Mouse (Mus musculus): ENCODE data around the gene Fam102a.
A peak's percentile ranks its signal among the peaks of the same experiment; 100 is the strongest.
"Not testable (repeated sequence)": the region's sequence is repeated elsewhere in the genome, so short reads cannot be mapped to it uniquely, and the experiment has no call there.

Gene Fam102a

DNA sequence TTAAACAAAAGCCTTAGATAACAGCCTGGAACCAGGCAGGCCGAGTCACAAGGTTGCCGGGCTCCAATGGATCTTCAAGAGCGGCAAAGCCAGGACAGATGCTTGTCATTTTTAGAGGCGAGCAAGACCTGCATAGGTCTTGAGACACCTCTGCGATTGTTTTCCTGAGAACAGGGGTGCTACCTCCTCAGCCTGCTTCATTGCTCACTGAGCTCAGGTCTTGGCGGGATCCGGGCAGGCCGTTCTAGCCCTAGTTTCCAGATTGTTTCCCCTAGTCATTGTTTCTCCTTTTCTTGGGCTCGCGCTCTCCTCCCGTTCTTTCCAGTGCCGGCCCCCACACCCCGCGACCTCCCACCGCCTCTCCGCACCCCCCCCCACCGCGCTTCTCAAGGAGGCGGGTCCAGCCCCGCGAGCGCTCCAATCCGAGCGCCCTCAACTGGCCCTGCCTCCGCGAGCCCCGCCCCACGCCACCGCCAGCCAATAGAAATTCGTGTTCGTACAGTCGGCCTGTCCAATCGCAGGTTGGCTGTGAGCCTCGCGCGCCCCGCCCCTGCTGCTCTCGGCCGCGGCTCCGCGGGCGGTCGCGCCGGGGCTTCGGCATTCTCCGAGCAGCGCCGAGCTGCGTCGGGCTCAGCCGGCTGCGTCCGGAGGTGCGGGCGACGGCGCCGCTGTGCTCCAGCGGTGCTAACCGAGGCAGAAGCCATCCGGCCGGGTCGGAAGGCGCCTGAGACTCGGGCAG lies at the start of gene Fam102a:
TSS of gene Fam102a (plus strand) at position 600 of the 739 bp plus-strand sequence.
- peak; percentile 100 for DNase-seq

DNA sequence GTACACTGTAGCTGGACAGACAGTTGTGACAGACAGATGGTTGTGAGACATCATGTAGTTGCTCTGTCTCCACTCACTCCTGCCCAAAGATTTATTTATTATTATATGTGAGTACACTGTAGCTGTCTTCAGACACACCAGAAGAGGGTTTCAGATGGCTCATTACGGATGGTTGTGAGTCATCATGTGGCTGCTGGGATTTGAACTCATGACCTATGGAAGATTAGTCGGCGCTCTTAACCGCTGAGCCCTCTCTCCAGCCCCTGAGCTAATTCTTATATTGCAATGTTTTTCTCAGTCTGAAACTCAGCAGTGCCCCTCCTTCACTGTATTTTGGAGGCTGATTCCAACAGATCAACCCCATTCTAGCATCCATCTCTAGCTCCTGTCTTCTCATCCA lies 49.4 kb upstream of the Fam102a start:
- DNase-seq = no peak

DNA sequence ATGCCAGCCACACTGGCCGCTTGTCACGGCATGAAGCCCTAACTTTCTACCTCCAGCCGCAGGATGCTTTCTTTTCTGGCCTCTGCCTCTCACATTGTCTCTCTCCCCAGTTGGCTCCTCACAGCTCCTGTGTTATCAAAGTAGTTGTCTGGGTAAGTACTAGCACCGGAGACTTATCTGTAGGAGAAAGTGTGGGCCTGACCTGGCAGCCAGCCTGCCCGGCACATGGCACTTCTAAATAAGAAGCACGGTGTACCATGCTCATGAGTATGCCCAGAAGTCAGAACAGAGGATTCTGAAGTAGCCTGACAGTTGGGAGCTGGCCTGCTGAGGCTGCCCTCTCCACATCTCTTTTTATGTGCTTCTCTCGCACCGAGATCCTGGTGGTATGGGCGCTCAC lies 49.0 kb upstream of the Fam102a start:
- no peak for DNase-seq

DNA sequence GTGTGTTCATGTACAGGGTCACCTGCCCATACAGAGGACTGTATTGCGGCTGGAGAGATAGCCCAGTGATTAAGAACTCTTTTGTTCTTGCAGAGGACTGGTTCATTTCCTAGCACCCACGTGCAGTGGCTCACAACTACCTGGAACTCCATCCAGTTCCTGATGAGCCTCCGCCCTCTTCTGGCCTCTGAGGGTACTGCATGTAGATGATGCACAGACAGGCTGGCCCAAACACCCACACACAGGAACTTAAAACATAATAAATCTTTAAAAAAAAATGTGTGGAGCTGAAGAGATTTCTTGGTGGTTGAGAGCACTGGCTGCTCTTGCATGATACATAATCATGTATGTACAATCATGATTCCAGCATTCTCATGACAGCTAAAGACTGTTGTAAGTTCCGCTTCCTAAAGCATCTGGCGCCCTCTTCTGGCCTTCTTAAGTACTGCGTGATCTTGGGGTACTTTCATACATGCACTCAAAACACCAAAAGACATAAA lies 48.0 kb upstream of the Fam102a start:
- peak; percentile 96 for DNase-seq

DNA sequence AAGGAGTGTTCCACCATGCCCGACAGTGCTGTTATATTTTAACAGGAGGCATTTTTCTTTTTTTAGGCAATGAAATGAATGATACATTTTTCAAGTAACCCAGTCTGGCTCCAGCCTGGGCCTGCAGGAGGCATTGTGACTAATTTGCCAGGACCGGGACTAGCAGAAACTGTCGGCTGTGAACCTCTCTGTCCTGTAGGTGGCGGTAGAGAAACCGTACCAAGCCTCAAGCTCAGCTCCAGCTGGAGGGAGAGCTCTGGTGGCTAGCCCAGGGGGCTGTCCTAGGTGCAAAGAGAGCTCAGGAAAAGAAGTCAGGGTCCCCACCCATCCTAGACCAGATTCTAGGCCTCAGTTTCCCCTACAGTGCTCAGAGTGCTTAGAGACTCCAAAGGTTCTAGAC lies 46.5 kb upstream of the Fam102a start:
- peak; percentile 86 for DNase-seq

DNA sequence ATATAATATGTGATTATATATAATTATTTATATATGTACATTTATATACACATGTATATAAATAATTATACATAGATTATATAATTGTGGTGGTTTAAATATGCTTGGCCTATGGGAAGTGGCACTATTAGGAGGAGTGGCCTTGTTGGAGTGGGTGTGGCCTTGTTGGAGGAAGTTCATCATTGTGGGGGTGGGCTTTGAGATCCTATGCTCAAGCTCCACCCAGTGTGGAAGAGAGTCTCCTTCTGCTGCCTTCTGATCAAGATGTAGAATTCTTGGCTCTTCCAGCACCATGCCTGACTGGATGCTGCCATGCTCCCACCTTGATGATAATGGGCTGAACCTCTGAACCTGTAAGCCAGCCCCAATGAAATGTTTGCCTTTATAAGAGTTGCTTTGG lies 44.4 kb upstream of the Fam102a start:
- not testable (repeated sequence) for DNase-seq

DNA sequence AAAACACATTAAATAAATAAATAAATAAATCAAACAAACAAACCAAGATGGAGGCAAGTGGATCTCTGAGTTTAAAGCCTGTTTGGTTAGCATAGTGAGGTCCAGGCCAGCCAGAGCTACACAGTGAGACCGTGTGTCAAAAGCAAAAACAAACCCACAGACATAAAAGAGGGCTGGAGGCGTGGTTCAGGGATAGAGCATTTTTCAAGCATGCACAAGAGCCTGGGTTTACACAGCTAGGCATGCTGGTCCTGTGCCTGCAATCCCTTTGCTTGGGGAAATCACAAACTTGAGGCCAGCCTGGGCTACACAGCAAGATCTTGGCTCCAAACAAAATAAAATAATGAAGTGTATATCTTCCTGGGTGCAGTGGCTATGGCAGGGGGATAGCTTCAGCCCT lies 42.5 kb upstream of the Fam102a start:
- peak; percentile 54 for DNase-seq

DNA sequence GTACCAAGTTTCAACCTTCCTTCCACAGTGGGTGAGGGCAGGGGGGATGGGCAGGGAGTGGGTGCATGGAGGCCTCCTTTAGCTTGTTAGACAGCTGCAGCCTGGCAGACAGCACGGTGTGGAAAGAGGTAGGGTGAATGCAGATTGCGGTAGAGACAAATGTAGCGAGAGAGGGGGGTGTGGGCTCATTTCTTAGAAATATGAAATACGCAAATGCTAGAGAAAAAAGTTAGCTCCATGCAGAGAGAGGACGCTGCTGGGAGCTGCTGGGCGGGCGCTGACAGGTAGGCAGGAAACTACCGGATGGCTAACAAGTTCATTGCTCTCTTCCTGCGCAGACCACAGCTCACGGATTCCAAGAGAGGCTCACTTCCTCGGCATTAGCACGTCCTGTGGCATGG lies 41.8 kb upstream of the Fam102a start:
- peak; percentile 91 for DNase-seq

DNA sequence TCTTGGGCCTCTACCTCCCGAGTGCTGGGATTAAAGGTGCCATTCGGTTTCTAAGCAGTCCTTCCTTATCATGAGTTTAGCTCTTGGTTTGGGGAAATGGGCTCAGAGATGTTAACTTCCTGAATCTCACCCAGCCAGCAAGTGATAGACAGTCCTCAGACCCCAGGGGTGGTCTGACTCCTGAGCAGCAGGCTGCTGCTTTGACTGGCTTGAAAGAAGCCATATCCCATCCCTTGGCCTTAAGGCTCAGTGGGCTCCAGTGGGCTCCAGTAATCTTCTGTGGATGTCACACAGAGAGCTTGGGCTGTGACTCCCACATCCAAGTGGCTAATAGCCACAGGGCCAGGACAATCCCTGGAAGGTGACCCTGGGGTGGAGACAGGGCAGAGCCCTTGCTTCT lies 40.6 kb upstream of the Fam102a start:
- peak; percentile 54 for DNase-seq

DNA sequence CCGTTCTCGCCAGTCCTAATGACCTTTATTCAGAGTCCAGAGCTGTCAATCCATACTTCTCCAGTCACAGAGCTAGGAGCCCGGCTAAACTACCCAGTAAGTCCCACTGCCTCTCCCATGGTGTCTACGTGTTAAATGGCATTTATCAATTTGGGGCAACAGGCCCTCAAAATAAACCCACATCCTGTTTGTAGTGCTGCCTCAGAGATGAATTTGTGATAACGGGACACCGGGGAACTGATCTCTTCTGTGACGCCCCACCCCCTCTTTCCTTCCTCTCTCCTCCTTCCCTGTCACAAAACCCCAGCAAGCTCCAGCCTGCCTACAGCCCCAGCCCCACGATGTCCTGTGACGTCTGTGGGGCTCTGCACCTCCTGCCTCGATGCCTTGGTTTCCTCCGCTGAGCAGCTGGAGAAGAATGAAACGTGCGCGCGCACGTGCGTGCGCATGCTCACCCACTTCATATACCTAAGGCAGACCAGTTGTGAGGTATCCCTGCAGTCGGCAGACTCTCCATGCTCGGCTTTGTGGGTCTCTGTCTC lies 39.9 kb upstream of the Fam102a start:
- peak; percentile 89 for DNase-seq

DNA sequence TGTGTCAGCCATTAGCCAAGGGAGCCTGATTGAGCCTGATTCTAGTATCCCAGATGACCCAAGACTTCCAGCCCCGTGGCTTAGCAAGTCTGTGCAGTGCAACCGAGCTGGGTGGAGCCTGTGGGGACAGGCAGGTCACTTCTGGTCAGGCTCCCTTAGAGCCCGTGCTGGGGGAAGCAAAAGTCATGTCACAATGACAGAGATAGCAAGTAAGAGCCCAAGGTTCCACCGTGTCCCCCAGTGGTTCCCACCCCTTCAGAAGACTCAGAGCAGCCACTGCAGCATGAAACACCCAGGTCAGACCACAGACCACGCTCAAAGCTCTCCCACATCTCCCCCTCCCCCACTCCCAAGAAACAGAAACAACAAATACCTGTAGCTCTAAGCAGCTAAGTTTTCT lies 38.9 kb upstream of the Fam102a start:
- peak; percentile 63 for DNase-seq

DNA sequence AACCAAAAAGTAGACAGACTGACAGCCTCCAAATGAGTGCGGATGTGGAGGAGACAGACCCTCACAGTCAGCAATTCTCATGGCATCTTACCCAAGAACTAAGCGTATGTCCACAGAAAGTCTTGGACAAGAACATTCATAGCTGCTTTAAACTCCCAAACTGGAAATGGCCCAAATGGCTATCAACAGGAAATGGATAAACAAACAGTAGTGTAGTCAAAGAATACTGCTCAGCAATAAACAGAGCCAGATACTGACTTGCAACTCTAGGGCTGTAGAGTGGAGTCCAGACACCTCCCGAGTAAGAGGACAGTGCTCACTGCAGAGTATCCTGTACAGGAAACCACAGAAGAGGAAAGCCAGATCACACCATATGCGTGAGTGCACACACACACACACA lies 35.8 kb upstream of the Fam102a start:
- DNase-seq = no peak

DNA sequence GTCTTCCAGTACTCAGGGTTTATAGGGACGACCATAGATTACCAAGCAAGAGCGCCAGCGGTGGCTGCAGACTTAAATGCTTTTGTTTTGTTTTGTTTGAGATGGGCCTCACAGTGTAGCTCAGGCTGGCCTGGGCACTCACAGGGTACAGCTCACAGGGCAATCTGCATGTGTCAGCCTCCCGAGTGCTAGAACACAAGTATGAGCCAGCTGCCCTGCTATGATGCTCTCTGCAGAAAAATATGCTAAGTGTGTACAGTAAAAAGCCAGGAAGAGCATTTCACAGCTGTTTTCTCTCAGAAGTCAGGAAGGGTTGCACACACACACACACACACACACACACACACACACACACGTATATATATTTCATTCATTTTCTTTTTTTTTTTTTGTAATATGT lies 34.7 kb upstream of the Fam102a start:
- DNase-seq = no peak

DNA sequence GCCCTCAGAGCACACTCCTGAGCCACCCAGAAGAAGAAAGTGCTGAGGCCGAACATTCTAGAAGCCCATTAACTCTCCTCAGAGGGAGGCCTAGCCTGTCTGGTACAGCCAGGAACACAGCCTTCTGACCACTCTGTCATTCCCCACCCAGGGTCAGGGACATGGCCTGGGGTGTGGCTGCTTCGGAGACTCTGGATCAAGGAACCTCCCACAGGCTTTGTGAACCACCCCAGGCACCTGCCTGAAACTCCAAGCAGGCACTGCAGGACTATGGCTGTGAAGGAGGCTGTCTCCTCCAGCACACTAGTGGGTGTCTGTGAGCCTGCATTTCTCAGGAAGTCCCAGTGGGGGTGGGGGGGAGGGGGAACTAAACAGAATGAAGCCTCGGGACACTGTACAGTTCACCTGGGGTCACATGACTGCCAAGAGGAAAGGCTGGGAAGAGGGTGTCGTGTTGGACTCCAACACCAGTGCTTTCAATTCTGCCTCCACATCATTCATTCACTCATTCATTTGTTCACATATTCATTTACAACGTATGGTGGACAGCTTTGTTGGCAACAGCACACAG lies 33.3 kb upstream of the Fam102a start:
- DNase-seq = no peak

DNA sequence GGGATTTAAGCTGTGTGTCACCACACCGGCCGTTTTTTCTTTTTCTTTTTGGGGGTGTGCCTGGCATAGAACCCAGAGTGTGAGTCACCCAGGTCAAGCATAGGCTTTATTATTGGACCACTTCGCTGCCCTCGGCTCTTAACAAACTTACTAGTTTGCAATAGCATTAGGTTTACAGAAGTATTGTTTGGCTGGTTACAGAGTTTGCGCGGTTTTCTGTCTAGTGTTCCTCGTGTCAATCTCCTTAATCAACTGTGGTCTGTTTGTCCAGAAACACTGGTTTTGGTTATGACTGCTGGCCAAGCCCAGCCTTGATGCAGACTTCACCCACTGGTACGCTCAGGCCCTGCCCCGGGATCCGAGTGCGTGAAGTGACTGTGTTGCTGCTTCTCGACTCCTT lies 32.3 kb upstream of the Fam102a start:
- DNase-seq = no peak

DNA sequence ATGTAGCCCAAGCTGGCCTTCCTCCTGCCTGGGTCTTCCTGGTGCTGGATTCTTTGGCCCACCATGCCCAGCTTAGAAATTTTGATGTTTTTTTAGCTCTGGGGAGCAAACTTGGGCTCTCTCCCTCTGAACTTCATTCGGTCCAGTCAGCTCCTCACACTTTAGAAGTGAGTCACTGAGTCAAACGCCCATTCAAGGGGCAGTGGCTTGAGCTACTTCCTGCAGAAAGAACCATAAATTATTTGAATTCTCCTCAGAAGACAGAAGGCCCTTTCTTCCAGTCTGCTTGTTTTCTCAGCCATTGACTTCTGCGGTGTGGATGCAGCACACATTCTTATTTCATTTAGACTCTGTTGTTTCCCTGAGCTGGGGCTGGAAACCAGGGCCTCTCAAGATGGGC lies 31.5 kb upstream of the Fam102a start:
- no peak for DNase-seq

DNA sequence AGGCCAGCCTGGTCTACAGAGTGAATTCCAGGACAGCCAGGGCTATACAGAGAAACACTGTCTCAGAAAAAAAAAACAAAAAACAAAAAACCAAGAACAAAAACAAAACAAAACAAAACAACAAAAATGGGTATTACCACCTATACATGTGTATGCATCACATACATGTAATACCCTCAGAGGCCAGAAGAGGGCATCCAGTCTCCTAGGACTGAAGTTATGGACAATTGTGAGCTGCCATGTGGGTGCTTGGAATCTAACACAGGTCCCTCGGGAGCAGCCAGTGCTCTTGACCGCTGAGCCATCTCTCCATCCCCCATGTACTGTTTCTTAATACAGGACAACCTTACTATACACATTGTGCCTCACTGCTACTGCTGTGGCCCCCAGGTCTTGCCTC lies 29.6 kb upstream of the Fam102a start:
- DNase-seq = no peak

DNA sequence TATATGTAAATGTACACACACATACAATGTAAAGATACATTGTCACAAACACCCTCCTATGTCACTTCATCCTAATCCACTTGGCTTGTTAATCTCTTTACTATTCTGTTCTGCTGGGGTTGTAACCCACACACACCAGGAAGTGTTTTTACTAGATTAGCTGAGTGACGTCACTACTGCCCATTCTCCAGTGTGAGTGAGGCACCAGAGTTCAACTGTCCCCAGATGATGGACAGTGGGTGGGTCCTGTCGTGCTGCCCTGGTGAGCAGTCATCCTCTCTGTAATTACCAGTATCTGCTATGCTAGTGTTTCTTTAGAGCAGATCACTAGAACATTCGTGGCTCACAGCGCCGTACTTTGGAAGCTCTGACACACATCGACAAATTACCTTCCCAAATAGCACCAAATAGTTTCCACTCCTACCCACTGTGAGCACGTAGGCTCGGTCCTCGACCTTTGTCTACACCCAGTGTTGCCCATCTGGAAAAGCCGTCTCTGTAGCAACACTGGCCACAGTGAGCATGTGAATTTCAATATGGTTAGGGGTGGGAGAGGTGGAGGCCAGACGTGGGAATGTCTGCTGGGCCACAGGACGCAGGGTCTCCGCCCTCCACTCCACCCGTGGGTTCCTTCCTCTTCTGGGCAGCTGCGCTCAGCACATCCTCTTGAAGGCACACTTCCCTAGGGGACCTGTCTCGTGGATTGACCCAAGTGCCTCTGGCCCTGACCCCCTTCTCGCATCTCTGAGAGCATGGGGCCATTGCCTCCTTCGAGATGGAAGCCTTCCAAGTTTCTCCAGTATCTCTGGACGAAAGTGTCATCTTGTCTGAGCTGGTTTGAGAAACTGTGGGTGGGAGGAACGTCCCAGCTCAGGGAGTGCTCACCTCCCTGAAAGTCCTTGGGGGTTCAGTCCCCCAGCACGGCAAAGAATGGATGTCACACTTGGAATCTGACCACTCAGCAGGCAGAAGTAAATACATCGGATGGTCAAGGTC lies 28.2 kb upstream of the Fam102a start:
- no peak for DNase-seq

DNA sequence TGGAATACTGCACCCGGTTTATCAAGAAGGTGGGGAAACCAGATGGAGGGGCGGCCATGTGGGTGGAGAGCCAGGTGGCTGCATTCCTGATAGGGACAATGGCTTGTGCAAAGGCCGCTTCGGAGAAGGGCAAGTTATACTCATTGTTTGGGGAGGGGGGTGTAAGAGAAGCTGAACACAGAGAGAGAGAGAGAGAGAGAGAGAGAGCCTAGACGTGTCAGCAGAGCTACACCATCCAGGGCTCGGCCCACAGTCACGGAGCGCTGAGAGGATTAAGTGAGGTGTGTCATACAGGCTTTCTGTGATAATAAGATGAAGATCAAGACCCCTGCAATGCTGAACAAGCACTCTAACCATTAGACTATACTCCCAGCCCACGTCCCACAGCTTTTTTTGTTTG lies 27.2 kb upstream of the Fam102a start:
- no peak for DNase-seq

DNA sequence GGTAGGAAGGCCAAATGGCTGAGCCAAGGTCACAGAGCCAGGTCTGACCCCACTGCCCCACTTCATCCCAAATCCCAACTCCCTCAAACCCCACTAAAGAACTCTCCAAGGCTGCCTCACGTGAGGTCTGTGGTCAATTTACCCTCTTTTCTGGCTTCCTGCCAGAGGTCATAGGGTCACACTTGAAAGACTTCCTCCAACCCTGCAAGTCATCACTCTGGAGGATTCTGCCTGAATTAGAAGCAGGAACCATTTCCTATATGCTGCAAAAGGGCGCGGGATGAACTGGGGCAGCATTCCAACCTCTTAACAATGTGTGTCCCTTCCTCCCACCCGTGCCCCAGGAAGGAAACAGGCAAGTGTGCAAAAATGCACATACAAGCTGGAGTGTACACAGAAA lies 25.8 kb upstream of the Fam102a start:
- DNase-seq = no peak

DNA sequence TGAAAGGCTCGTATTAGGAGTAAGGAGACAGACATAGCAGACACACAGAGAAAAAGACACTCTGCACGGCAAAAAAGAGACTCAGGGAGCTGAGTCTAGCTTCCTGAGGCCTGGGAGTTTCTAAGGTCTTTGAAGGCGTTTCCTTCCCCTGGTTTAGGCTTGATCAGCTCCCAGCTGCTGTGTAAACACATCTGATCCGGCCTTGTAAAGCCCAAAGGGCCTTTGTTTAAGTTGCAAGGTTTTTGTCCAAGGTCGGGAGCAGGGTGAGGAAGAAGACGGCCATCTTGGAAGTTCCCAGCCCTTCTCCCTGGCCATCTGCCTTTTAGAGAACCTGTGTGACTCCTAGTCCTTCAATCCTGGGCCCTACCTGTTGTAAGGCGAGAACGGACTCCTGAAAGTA lies 25.2 kb upstream of the Fam102a start:
- DNase-seq = no peak

DNA sequence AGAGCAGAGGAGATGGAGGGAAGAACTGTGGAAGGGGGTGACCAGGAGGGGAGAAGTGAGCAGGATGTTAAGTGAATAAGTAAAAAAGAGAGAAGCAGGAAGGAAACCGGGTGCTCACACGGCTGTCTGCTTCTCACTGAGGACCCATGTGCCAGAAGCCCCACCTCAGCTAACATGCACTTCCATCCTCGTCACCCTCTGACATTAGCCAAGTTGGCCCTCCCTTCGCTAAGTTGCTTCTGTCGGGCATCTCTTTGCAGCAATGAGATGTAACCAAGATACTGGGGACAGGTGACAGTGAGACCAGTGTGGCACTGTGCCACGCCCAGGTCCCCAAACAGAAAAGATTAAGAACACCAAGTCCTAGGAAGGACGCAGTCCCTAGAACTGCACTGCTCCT lies 22.5 kb upstream of the Fam102a start:
- DNase-seq = no peak

DNA sequence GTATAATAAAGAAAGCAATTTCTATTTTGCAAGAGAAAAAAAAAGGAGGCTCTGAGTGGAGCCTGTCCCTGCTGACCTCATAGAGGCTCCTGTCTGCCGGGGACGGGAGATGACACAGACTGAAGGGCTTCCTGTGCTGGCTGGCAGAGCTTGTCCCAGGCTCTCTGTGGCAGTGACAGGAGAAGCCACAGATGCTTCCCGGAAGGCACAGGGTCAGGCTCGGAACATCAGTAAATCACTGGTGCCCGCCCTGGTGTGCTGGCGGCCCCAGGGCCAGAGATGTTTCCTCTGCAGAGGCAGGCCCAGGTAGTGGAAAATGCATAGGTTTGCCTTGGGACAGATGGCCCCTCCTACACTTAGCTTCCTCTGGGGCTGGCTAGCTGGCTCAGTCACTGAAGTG lies 20.8 kb upstream of the Fam102a start:
- DNase-seq = peak; percentile 36

Measured in thymus, postnatal 4 days (tissue).